Mouse (Mus musculus) forebrain, embryonic 16.5 days (tissue): ENCODE measurements around the gene Pacsin2. TPM values are rescaled to one million over a fixed set of nuclear protein-coding genes. Genes with fewer than 3 reads are reported as not detected.

Experiments
- ATAC-seq: fragments of 200-750 bp; cut with Nextera tagmentation; 2 replicates; pipeline ENCODE4 v1.8.0; 2017; ENCODE audit warnings: mild to moderate bottlenecking, moderate library complexity
- H3K27ac ChIP-seq: fragments of 300-500 bp; sonication (generic); 2 replicates; pipeline ENCODE4 v1.5.1; 2014; ENCODE audit warnings: low read length, control low read depth
- H3K27me3 ChIP-seq: fragments of 300-500 bp; sonication (generic); replicated peaks from 2 replicates; pipeline ENCODE4 v1.6.1; 2014; ENCODE audit warnings: low read length; ENCODE audit not compliant: control insufficient read depth, insufficient read depth
- H3K36me3 ChIP-seq: fragments of 300-500 bp; sonication (generic); 2 replicates; pipeline ENCODE4 v1.6.1; 2014; ENCODE audit not compliant: control insufficient read depth, insufficient read depth
- H3K4me1 ChIP-seq: fragments of 300-500 bp; sonication (generic); replicated peaks from 2 replicates; pipeline ENCODE4 v1.6.1; 2014; ENCODE audit warnings: low read length; ENCODE audit not compliant: control insufficient read depth, insufficient read depth
- H3K4me2 ChIP-seq: fragments of 300-500 bp; sonication (generic); 2 replicates; pipeline ENCODE4 v1.6.1; 2014; ENCODE audit warnings: mild to moderate bottlenecking, low read length, control low read depth
- H3K4me3 ChIP-seq: fragments of 300-500 bp; sonication (generic); replicated peaks from 2 replicates; pipeline ENCODE4 v1.5.1; 2014; ENCODE audit warnings: mild to moderate bottlenecking, low read length, control low read depth
- H3K9ac ChIP-seq: fragments of 300-500 bp; sonication (generic); replicated peaks from 2 replicates; pipeline ENCODE4 v1.6.1; 2014; ENCODE audit warnings: low read depth, low read length, control low read depth
- H3K9me3 ChIP-seq: fragments of 300-500 bp; sonication (generic); 2 replicates; pipeline ENCODE4 v1.6.1; 2016; ENCODE audit warnings: low read length; ENCODE audit not compliant: control insufficient read depth
- WGBS: fragments of 180-500 bp; shearing (Covaris S2); extraction: QIAGEN DNeasy Blood & Tissue Kit; methylation state at CpG from one replicate; pipeline ENCODE4 v1.1.7; 2014; 5-methylcytosine and 5-hydroxymethylcytosine counted together
- polyA plus RNA-seq: library from polyadenylated mRNA; unstranded; fragments of >200 nt; fragmentation: Nextera tagmentation; extraction: Ambion mirVana; gene quantifications from 2 replicates; pipeline ENCODE4 v1.2.1, GENCODE M21; 2015

The Pacsin2 gene
- polyA plus RNA-seq, 1 experiment from 2014 or later, result 19.8 TPM

- no peak overlapping the region for H3K4me3 ChIP-seq
These were observed 119.5 kb downstream of the Pacsin2 start for GRCm38 (mm10) chr15:83344956-83345355.

GRCm38 (mm10) chr15:83344157-83344556 is 120.2 kb downstream of the Pacsin2 start:
- no peak for ATAC-seq
- no peak overlapping the region for H3K4me3 ChIP-seq
- H3K27me3 ChIP-seq, result no peaks in the 10 kb centered on the region
- H3K9ac ChIP-seq, result no peak overlapping the region
- 30% methylated on average over 7 of the region's 7 CpGs for WGBS
- peaks cover 5% of the 10 kb centered on the region for H3K4me1 ChIP-seq
- H3K4me2 ChIP-seq, result no peak overlapping the region
- H3K9me3 ChIP-seq, result no peaks in the 10 kb centered on the region
- H3K36me3 ChIP-seq, result 0 out of 2 replicates have a peak, but pooled peaks cover 8% of the 10 kb centered on the region
- no peak overlapping the region for H3K27ac ChIP-seq

More at GRCm38 (mm10) chr15:83344956-83345355, 119.5 kb downstream of the Pacsin2 start:
- H3K4me1 ChIP-seq, result peaks cover 10% of the 10 kb centered on the region
- H3K9ac ChIP-seq, result no peak overlapping the region
- no peaks in the 10 kb centered on the region for H3K9me3 ChIP-seq
- no peaks in the 10 kb centered on the region for H3K27me3 ChIP-seq
- no peak overlapping the region for H3K4me2 ChIP-seq
- 0 out of 2 replicates have a peak, but pooled peaks cover 8% of the 10 kb centered on the region for H3K36me3 ChIP-seq
- ATAC-seq, result no peak
- H3K27ac ChIP-seq, result no peak overlapping the region
- 78% methylated on average over 7 of the region's 7 CpGs for WGBS

- ATAC-seq, result no peak
- WGBS, result 85% methylated on average over 6 of the region's 6 CpGs
- H3K9me3 ChIP-seq, result no peaks in the 10 kb centered on the region
- H3K4me3 ChIP-seq, result no peak overlapping the region
- peaks cover 23% of the 10 kb centered on the region for H3K36me3 ChIP-seq
- H3K4me2 ChIP-seq, result no peak overlapping the region
- no peak overlapping the region for H3K27ac ChIP-seq
- H3K27me3 ChIP-seq, result no peaks in the 10 kb centered on the region
- no peak overlapping the region for H3K9ac ChIP-seq
- H3K4me1 ChIP-seq, result no peaks in the 10 kb centered on the region
These were observed 125.5 kb downstream of the Pacsin2 start for GRCm38 (mm10) chr15:83338908-83339307.

DNA sequence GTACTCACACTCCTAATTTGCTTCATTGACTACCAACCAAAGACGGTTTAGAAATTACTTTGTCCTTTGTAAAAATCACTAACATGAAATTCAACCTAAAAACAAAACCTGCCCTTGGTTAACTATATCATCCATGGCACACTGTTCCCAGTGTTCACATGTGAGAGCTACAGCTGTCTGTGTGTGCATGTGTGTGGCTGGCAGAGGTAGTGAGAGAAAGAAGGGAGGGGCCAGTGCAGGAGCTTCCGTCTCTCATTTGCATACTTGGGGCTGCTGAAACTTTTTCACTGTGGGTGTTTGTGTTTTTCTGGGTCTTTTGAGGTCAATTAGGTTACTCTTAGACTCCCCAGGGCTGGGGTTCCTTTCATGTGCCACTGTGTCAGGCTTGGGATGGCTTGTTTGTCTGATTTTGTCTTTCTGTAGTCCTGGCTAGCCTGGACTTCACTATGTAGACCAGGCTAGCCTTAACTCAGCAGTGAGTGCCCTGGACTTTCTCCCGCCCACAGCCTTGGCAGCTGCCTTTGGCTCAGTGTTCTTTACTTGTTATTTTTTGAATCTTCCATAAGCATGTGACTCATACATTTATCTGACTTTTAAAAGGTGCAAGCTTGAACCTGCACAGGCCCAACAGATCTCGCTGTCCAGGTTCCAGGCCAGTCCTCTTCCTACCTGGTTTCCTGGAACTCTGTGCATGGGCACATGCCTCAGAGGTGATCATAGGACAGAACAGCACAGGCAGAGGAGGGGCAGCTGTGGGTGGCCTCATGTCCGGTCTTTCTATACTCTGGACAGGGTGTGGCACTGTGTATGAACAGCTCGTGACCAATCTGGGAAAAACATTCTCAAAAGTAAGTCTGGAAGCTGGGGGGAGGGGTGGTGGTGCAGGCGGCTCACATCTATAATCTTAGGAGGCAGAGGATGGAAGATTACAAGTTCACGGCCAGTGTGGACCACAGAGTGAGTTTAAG is 126.2 kb downstream of the Pacsin2 start:
- 80% methylated on average over 8 of the region's 8 CpGs for WGBS
- Histone ChIP-seq H3K27ac (no peak overlapping the region), H3K9ac (no peak overlapping the region)

DNA sequence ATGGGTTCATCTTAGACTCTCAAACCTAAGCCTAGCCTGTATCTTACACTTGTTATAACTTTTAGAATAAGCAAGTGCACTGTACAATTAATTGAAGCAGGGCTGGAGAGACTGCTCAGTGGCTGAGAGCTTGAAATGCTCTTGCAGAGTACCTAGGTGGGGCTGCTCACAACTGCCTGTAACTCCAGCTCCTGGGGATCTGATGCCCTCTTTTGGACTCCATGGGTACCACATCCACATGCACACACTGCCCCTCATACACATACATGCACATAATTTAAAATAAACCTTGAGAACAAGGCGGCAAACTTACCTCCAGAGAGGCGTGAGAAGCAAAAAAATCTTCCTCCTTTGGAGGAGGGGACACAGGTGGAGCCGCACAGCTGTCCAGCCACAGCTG is 132.0 kb downstream of the Pacsin2 start:
- peaks cover 25% of the 10 kb centered on the region for H3K36me3 ChIP-seq

More for the DNA sequence above, 126.2 kb downstream of the Pacsin2 start:
- no peaks in the 10 kb centered on the region for H3K27me3 ChIP-seq
- H3K36me3 ChIP-seq, result peaks cover 24% of the 10 kb centered on the region
- H3K9me3 ChIP-seq, result no peaks in the 10 kb centered on the region
- no peak for ATAC-seq
- no peak overlapping the region for H3K4me2 ChIP-seq
- H3K4me1 ChIP-seq, result no peaks in the 10 kb centered on the region
- no peak overlapping the region for H3K4me3 ChIP-seq

DNA sequence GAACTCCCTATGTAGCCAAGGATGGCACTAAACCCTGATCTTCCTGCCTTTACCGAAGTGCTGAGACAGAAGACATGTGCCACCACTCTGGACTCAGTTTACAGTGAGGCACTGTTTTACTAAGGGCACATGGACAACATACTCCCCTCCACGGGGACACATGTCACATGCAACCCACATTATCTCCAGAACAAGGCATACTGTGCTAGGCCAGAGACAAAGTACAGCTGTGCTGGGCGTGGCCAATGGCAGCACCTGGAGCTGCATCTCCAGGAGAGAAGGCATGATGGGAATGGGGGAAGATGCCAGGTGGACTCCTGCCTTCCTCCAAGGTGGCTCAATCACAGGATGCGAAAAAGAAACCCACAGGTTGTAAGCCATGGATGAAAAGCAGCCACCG is 135.5 kb downstream of the Pacsin2 start:
- H3K27me3 ChIP-seq, result no peaks in the 10 kb centered on the region
- H3K4me2 ChIP-seq, result no peak overlapping the region
- H3K4me1 ChIP-seq, result no peaks in the 10 kb centered on the region
- H3K27ac ChIP-seq, result no peak overlapping the region
- H3K36me3 ChIP-seq, result 0 out of 2 replicates have a peak, but pooled peaks cover 9% of the 10 kb centered on the region
- no peak overlapping the region for H3K9ac ChIP-seq
- H3K4me3 ChIP-seq, result no peak overlapping the region
- 87% methylated on average over 5 of the region's 5 CpGs for WGBS
- no peaks in the 10 kb centered on the region for H3K9me3 ChIP-seq
- ATAC-seq, result no peak

More for the DNA sequence above, 132.0 kb downstream of the Pacsin2 start:
- no peak for ATAC-seq
- no peaks in the 10 kb centered on the region for H3K9me3 ChIP-seq
- H3K9ac ChIP-seq, result no peak overlapping the region
- 77% methylated on average over 3 of the region's 3 CpGs for WGBS
- no peak overlapping the region for H3K27ac ChIP-seq
- H3K27me3 ChIP-seq, result no peaks in the 10 kb centered on the region
- H3K4me3 ChIP-seq, result no peak overlapping the region
- H3K4me2 ChIP-seq, result no peak overlapping the region
- no peaks in the 10 kb centered on the region for H3K4me1 ChIP-seq

Other genes starting within 250 kb of the Pacsin2 start
- 2.4 and 2.8 TPM in 2 replicates for gene A4galt, start 212.8 kb downstream of the Pacsin2 start, polyA plus RNA-seq
- 44.5 and 46.3 TPM in 2 replicates for gene Arfgap3, start 114.4 kb downstream of the Pacsin2 start, polyA plus RNA-seq
- 107 and 114 TPM in 2 replicates for gene Ttll1, start 46.3 kb upstream of the Pacsin2 start, polyA plus RNA-seq
- 0.36 and 1.1 TPM in 2 replicates for gene Bik, start 62.3 kb upstream of the Pacsin2 start, polyA plus RNA-seq
- 10.1 and 10.6 TPM in 2 replicates for gene Tspo, start 99.0 kb upstream of the Pacsin2 start, polyA plus RNA-seq
- 34.3 and 34.7 TPM in 2 replicates for gene Mcat, start 99.2 kb upstream of the Pacsin2 start, polyA plus RNA-seq
- gene Ttll12, start 130.6 kb upstream of the Pacsin2 start, polyA plus RNA-seq, result 47.6 and 49.6 TPM in 2 replicates